Mouse (Mus musculus) frontal cortex, postnatal 10 days (tissue): ENCODE measurements around the gene Npas4.
"Not testable (repeated sequence)": the region's sequence is repeated elsewhere in the genome, so short reads cannot be mapped to it uniquely, and the experiment has no call there.

ENCODE experiments used
- DNase-seq, 2 experiments: peaks; one replicate each; pipeline ENCODE4 v3.0.0; 2022; ENCODE audit warnings: low spot score in 2 of 2, mixed read lengths in 1 of 2

The Npas4 gene

DNA sequence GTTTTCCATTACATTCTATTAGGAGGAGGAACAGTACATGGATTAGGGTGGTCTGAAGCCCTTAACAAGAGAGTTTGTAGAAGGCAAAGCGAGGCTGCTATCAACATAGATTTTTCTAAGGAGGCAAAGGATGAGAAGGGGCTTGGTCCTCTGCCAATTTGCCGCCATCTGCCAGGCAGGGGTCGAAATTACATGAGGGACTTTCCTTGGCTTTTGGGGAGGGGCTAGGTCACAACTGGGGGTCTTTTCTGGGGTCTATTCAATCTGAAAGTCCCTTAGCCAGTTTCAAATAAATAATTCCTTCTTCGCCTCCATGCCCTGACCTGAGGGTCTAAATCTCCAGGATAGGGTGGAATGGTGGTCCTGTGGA lies at the start of gene Npas4:
Npas4 (minus strand) TSS at position 61 of the 370 bp plus-strand sequence.
- no peak for DNase-seq

GRCm38 (mm10) chr19:5039301-5040114 lies 49.4 kb upstream of the Npas4 start:
- no peak for DNase-seq

- DNase-seq, result peak; percentile 86 to 90
These were observed 48.6 kb upstream of the Npas4 start, which contains the start of the genes B4gat1 and AC124502.3 for GRCm38 (mm10) chr19:5038709-5039156. TSS of gene B4gat1 (plus strand) at chr19:5038826. TSS of gene AC124502.3 (plus strand) at chr19:5038891.

GRCm38 (mm10) chr19:5037678-5038571 lies 47.8 kb upstream of the Npas4 start:
- peak; percentile 55 to 79 for DNase-seq

GRCm38 (mm10) chr19:5036577-5036976 lies 46.5 kb upstream of the Npas4 start:
- no peak for DNase-seq

- DNase-seq, result no peak
These were observed 42.6 kb upstream of the Npas4 start for GRCm38 (mm10) chr19:5032686-5033085.

DNA sequence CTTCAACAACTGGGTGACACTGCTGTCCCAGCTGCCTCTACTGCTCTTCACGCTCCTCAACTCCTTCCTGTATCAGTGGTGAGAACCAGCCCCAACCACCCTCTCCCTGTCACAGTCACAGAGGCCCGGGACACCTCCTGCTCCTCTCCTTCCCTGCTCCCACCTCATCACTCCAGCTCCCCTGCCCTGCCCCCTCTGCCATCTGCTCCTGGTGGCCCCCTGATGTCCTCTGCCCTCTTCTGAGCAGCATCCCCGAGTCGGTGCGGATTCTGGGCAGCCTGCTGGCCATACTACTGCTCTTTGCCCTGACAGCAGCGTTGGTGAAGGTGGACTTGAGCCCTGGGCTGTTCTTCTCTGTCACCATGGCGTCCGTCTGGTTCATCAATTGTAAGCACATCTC lies 36.0 kb upstream of the Npas4 start:
- DNase-seq, result no peak

GRCm38 (mm10) chr19:5023621-5024479 lies 33.7 kb upstream of the Npas4 start, which contains the start of gene Slc29a2:
TSS of gene Slc29a2 (plus strand) at chr19:5023860.
- peak; percentile 78 to 88 for DNase-seq

- no peak for DNase-seq
These were observed 31.3 kb upstream of the Npas4 start for GRCm38 (mm10) chr19:5021416-5021815.

DNA sequence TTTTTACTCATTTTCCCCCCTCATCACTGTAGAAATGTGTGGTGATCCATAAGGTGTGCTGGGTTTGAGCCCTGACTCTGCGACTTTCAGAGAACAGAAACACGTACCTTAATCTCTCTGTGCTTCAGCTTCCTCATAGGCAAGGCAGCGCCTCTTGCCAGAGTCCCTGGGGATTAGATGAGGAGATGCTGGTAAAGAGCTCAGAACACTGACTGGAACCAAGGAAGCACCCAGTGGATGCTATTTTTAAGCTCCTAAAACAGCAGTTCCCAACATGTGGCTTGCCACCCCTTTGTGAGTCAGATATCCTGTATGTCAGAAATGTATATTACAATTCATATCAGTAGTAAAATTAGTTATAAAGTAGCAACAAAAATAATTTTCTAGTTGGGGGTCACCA lies 28.1 kb upstream of the Npas4 start:
- no peak for DNase-seq

- no peak for DNase-seq
These were observed 27.5 kb upstream of the Npas4 start for GRCm38 (mm10) chr19:5017611-5018010.

DNA sequence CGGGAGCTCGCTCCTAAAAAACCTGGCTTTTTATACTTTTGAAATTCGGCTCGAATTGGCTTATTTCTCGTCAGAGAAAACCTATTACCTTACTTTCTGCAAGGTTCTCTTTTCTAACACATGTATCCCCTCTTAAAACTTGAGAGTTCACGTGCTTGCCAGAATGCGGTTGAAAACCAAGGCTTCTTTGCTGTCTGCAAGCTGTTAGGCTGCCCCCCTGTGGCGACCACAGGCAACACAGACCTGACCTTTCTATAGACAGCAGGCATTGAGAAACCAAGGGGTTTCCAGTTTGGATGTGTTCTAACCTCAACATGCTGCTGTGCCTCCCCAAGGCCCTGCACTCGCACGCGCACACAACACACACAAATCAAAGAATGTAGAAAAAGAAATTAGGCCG lies 26.7 kb upstream of the Npas4 start:
- DNase-seq, result no peak

DNA sequence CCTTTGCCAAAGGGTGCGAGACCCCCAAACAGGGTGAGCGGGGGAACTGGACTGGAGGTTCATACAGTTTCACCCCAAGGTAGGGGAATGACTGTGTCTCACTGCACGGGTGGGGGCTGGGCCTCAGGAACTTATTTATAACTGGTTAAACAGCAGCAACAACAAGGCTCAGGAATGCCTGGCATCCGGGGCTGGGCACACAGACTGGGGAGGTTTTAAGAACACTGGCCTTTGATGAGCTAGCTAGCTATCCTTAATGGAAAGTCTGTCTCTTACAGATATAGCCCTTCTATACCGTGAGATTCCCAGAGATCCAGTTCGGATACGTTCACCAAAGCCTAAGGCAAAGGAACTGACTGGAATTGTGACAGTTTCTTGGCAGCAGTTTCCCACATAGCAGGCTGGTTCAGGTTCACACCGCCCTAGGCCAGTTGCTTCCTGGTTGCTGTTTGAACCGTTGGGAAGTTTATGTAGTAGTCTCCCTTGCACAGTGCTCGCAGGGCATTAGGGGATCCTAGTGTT lies 26.2 kb upstream of the Npas4 start:
- no peak for DNase-seq

GRCm38 (mm10) chr19:5014961-5015398 lies 24.9 kb upstream of the Npas4 start:
- no peak for DNase-seq

DNA sequence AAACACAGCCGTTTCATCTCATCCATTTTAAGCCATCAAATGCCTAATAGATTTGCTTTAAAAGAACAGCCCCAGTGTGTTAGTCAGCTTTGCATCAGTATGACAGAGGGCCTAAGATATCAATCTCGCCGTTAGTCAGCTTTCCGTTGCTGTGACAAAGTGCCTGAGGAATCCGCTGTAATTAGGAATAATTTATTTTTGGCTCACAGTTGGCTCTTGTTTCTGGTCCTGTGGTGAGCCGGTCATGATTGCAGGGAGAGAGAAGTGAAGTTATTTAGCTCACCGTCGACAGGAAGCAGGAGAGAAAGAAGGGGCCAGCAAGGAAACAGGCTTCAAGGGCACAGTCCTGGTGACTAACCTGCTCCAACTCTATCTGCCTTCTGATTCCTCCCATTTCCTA lies 23.0 kb upstream of the Npas4 start:
- DNase-seq, result no peak

DNA sequence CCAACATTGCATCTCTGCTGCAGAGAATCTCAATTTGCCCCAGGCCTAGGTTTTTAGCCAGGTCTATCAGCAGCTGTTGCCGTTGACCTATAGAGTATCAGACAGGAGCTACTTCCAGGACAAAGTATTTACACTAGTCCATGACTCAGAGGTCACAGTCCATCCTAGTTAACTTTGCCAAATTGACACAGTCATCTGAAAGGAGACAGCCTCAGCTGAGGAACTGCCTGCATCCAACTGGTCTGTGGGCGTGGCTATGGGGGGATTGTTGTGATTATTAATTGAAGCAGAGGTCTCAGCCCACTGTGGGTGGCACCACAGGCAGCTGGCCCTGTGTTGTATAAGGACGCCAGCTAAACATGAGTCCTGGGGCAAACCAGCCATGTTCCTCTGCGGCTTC lies 14.8 kb upstream of the Npas4 start:
- no peak for DNase-seq

- DNase-seq, result not testable (repeated sequence)
These were observed 13.5 kb upstream of the Npas4 start for GRCm38 (mm10) chr19:5003644-5004043.

GRCm38 (mm10) chr19:5001666-5002406 lies 11.7 kb upstream of the Npas4 start:
- DNase-seq, result peak; percentile 92 to 97

DNA sequence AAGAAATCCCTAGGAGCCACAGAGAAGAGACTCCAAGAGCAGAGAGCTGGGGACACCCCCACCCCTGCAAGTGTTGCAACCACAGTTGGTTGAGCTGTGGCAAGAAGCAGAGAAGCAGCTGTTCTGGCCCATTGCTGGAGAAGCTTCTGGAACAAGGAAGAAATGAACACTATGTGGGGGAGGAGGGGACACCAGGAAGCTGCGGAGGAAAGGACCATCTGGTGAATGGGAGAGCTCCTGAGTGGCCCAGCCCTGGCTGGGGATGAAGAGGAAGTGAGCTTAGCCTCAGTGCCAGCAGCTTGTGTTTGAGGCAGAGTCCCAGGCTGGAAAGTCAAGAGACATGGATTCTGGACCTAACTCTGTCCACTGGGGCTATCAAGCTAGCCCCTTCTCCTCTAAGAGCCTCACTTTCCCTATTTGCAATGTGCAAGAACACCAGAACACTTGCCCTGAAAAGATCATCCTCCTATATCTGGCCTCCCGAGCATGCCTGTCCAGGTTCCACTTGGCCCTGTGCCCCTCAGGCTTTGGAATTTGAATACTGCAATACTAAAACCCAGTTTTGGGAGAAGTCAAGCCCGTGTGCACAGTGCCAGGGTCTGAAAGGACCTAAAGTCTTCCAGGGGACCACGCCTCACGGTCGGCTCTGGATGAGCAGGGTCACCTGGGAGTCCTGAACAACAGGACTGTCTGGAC lies 9.5 kb upstream of the Npas4 start:
- peak in 1 of 2 experiments; percentile 57 for DNase-seq

DNA sequence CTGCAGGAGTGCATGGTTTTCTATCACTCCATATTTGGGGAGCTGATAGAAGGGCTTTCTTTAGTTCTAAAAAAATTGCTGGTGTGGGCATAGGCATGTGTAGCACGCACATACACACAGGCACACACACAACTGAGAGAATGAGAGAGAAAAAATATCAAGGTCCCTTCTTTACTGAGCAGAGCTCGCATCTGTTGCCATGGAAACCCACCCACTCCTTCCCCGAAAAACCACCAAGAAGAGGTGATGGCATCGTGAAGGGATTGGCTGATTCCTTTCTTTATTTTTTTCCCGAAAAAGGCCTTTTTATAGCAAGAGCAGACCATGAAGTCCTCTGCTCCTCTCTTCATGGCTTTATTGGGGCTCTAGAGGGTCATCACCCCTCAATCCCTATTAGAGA lies 3.9 kb upstream of the Npas4 start:
- peak; percentile 76 to 86 for DNase-seq
